Mouse (Mus musculus) embryo, embryonic 10.5 days (tissue): ENCODE measurements at regions not wholly inside any gene's neighbourhood (a gene's known extent, or its start where the extent isn't known, plus 50 kb on each side); places are given as distances from the start of the nearest gene placed in this dataset.

Experiments used
- DNase-seq: peaks from one replicate; pipeline ENCODE4 v3.0.0-alpha.2; 2015; ENCODE audit warnings: low spot score

DNA sequence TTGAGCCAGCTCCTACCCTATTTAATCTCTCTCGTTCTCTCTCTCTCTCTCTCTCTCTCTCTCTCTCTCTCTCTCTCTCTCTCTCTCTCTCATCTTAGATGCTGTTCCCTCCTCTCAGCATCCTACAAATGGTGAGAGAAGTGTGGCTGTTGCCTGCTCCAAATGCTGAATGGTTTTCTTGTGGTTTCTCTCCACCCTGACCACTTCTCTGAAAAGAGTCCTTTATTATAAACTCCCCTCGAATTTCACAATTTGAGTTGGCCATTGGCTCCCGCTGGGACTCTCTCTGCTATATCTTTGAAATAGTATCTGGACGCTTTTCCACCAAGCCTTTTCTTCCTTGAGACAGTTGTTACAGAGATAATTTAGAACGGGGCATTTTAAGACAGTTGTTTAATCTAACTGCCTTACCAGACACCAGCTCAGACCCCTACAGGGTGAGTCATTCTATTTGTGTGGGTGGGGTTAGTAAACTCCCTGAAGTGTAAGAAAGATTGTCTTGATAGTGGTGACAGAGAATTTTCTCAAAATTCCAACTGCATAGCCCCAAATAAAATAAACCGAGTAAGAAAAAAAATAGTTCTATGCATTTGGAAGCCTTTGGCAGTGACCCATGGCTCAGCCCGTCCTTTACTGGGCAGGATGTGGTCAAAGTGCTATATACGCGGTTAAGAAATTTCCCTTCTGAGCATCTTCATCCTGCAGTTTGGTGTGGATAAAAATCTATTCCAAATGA is 58.7 kb upstream of the Ado start:
- no peak for DNase-seq

DNA sequence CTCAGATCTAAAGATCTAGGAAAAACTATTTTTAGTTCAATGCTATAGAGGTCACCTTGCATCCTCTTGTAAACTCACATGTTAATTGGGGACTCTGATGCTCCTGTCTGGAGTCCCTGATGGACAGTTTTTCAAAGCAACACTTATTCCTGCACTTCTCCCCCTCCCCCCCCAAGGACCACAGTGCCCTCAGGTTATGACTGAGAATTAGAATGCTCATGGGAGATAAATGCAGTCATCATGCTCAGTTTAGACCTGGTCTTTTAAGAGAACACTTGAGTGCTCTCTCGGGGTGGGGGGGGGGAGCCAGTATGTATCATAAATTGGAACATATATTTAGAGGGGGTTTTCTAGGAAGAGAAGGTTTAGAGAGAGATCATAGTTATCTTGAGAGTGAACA is 58.0 kb upstream of the Ado start:
- no peak for DNase-seq

DNA sequence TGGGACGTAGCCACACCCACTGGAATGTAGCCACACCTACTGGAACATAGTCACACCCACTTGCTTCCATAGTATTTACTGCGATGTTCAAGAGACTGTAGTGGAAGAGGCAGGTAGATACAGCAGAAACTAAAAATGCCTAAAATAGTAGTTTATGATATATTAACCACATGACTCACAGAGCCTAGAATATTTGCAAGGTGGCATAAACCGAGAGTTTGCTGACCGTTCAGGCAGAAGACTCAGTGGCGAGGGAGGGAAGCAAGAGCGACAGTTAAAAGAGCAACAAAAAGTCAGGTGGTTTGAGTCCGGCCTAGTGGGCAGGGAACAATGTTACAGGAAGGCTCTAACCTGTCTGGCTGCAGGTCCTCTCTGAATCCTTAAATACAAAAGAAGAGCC is 50.6 kb upstream of the Ado start:
- DNase-seq, result no peak

DNA sequence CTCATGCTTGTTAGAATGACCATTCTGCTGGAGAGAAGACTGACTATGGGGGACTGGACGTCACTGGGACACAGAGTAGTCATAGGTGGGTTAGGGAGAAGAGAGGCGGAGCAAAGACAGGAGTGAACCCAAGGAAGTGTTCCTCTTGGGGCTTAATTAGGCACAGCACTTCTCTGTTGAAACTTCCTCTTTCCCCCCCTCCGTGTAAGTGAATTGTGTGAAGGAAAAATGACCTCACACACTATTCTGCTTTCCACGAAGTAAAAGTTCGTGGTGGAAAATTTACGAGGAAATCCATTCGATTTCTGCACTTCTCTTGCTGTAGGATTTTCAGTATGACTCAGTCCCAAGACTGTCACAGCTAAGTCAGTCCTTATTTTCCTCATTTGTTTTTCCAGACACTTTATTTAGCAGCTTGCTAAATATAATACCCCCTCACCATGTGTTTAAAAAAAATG is 49.9 kb upstream of the Ado start:
- no peak for DNase-seq
